Mouse (Mus musculus): ENCODE measurements around the gene Wdr6.

Wdr6 gene

GRCm38 (mm10) chr9:108578545-108579343 lies at the start of gene Wdr6:
Wdr6 (minus strand) TSS chr9:108578739.
- peak; percentile 94 for DNase-seq (ENCODE audit: extremely low read depth, low read depth)

GRCm38 (mm10) chr9:108628141-108628540 lies 49.6 kb upstream of the Wdr6 start:
- no peak for DNase-seq (ENCODE audit: extremely low read depth, low read depth)

GRCm38 (mm10) chr9:108626498-108626897 lies 48.0 kb upstream of the Wdr6 start:
- no peak for DNase-seq (ENCODE audit: extremely low read depth, low read depth)

GRCm38 (mm10) chr9:108617301-108617700 lies 38.8 kb upstream of the Wdr6 start:
- no peak for DNase-seq (ENCODE audit: extremely low read depth, low read depth)

GRCm38 (mm10) chr9:108611488-108611887 lies 32.9 kb upstream of the Wdr6 start:
- no peak for DNase-seq (ENCODE audit: extremely low read depth, low read depth)

- DNase-seq (ENCODE audit: extremely low read depth, low read depth): no peak
These were observed 30.4 kb upstream of the Wdr6 start for GRCm38 (mm10) chr9:108608889-108609288.

DNA sequence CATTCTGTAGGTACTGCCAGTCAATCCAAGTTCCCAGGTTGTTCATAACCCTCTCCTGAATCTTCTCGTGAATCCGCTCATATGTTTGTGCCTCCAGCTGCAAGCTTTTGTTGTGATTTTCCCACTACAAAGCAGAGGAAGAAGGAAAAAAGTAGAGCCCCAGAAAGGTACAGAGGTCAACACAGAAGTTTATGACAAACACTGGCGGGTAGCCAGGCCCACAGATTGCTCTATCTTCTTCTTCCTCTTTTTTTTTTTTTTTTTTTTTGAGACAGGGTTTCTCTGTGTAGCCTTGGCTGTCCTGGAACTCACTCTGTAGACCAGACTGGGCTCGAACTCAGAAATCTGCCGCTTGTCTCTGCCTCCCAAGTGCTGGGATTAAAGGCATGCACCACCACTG lies 29.4 kb upstream of the Wdr6 start:
- peak; percentile 50 for DNase-seq (ENCODE audit: extremely low read depth, low read depth)

DNA sequence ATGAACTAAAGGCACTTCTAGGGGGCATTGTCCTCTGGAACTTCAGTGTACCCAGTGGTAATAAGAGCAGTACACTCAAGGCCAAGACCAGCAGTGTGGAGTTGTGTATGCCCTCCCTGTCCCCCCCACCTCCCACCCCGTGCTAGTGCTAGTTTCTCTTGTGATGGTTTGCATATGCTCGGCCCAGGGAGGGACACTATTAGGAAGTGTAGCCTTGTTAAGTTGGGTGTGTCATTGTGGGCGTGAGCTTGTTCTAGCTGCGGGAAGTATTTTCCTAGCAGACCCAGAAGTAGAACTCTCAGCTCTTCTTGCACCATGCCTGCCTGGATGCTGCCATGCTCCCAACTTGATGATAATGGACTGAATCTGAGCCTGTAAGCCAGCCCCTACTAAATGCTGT lies 23.4 kb upstream of the Wdr6 start:
- DNase-seq (ENCODE audit: extremely low read depth, low read depth): no peak

GRCm38 (mm10) chr9:108600011-108600410 lies 21.5 kb upstream of the Wdr6 start:
- no peak for DNase-seq (ENCODE audit: extremely low read depth, low read depth)

DNA sequence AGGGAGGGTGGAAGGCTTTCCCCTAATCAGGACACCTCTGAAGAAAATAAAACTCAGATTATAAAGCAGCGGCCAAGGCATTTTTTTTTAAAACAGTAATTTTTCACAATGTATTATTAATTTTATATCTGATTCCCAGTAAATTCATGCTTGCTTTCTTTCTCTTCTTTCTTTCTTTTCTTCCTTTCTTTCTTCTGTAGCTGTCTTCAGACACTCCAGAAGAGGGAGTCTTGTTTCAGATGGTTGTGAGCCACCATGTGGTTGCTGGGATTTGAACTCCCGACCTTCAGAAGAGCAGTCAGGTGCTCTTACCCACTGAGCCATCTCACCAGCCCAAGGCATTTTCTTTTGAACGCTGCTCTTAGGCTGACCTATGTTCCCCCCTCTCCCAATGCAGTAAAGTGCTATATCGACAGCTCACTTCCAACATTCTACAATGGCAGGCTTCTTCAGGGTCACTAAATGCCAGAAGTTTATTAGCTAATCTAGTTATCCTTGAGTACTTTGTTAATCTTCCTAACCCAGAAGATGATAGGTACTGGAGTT lies 20.6 kb upstream of the Wdr6 start:
- no peak for DNase-seq (ENCODE audit: extremely low read depth, low read depth)

GRCm38 (mm10) chr9:108596998-108597764 lies 18.6 kb upstream of the Wdr6 start, which contains the start of gene P4htm:
P4htm (minus strand) TSS chr9:108597667.
- DNase-seq (ENCODE audit: extremely low read depth, low read depth): no peak

GRCm38 (mm10) chr9:108594354-108594753 lies 15.8 kb upstream of the Wdr6 start:
- no peak for DNase-seq (ENCODE audit: extremely low read depth, low read depth)

- no peak for DNase-seq (ENCODE audit: extremely low read depth, low read depth)
These were observed 12.9 kb upstream of the Wdr6 start for GRCm38 (mm10) chr9:108591462-108591861.

DNA sequence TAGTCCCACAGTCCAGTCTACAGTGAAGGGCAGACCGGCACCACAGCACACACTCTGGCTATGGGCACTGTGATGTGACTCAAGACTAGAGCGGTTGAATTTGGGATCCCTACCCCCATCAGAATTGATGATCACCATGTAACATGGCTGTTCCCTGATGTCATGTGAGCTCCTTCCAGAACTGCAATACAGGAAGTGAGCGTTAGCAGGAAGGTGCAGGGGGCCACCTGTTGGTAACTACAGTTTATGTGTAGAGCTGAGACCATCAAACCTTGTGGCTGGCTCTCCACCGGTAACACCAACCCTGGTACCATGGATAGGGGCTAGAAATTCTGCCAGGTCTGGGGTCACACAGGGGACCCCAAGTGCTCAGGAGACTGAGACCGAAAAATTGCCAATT lies 10.7 kb upstream of the Wdr6 start:
- DNase-seq (ENCODE audit: extremely low read depth, low read depth): no peak

DNA sequence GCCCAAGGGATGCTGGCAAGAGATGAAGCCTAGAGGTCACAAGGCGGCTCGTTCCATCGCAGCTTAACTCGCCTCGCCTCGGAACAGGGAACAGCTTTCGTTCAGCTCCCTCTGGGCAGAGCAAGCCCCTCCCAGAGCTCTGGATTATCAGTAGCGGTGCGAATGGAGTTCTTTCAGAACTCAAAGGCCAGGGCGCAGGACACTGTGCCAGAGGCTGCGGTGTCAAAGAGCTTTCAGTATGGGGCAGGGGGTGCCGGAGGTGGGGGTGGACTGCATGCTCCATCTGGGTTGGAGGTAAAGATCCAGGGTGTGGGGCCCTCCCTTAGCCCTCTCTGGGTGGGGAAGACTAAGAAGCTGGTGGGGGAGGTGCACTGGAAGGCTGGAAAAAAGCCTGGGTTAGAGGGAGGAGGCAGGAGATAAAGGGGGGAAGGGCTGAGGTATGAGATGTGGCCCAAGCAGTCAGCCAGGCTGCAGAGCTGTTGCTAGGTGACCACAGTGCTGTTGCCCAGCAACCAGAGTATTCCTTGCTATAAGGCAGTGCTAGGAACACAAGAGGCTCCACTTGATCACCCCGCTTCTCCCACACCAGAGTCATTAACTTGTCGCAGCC lies 9.1 kb upstream of the Wdr6 start:
- DNase-seq (ENCODE audit: extremely low read depth, low read depth): no peak

DNA sequence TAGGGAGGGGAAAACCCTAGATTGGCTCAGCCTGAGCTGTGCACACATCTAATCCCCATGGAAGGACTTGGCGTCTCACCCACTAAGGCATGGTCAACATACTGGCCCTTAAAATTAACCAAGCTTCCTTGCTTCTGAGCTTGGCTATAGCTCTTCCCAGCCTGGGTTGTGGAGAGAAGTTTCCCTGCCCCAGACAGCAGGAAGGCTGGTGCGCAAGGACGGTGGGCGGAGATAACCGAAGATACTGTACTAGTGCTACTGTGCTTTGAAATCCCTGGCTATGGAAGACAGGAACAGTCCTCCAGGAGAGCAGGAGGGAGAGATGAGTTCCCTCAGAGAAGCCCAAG lies 778 bp upstream of the Wdr6 start:
- no peak for DNase-seq (ENCODE audit: extremely low read depth, low read depth)

GRCm38 (mm10) chr9:108577934-108578544 lies 500 bp downstream of the Wdr6 start:
- DNase-seq (ENCODE audit: extremely low read depth, low read depth): no peak

GRCm38 (mm10) chr9:108577025-108577424 lies 1.5 kb downstream of the Wdr6 start:
- DNase-seq (ENCODE audit: extremely low read depth, low read depth): no peak

- DNase-seq (ENCODE audit: extremely low read depth, low read depth): no peak
These were observed 2.9 kb downstream of the Wdr6 start for GRCm38 (mm10) chr9:108575321-108576297.

DNA sequence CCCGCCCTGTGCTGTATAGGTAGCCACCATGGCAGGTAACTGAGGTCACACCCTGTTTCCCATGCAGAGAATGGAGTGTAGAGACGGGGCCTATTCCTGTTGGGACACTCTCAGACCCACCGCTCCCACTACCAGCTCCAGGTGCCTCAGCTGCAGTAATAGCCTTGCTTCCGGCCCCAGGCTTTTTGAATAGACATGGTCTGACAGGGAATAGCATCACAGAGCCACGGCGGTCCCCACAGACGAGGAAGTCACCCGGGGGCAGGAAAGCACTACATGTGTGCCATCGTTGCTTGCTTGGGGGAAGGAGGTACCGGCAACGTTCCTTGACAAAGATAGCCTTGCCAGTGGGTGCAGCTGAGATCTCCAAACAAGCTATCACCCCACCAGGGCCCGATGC lies 3.6 kb downstream of the Wdr6 start:
- no peak for DNase-seq (ENCODE audit: extremely low read depth, low read depth)

Data from MEL-GATA-1-ER (cell line).